Mouse (Mus musculus): ENCODE data around the gene Myo7a. TPM values are rescaled to one million over a fixed set of nuclear protein-coding genes. Genes with fewer than 3 reads are reported as not detected.
A peak's percentile ranks its signal among the peaks of the same experiment; 100 is the strongest.

The Myo7a gene
- polyA plus RNA-seq, 1 experiment from 2014 or later = 12.9 TPM

GRCm38 (mm10) chr7:98141206-98141605 lies 21.9 kb upstream of the Myo7a start:
- H3K36me3 ChIP-seq = no peaks in the 10 kb centered on the region
- H3K27ac ChIP-seq = no peak overlapping the region
- no peaks in the 10 kb centered on the region for H3K9me3 ChIP-seq
- H3K4me3 ChIP-seq = no peak overlapping the region
- no peaks in the 10 kb centered on the region for H3K4me1 ChIP-seq
- no peak for ATAC-seq (ENCODE audit: borderline replicate concordance, extremely low read depth, low FRiP score, low TSS enrichment)
- H3K27me3 ChIP-seq = no peaks in the 10 kb centered on the region
- H3K4me2 ChIP-seq = no peak overlapping the region
- 52% methylated on average over 3 of the region's 3 CpGs for WGBS
- no peak overlapping the region for H3K9ac ChIP-seq

- H3K4me3 ChIP-seq = no peak overlapping the region
- H3K27me3 ChIP-seq = no peaks in the 10 kb centered on the region
- no peak overlapping the region for H3K4me2 ChIP-seq
- H3K4me1 ChIP-seq = no peaks in the 10 kb centered on the region
- WGBS = 27% methylated on average over 2 of the region's 2 CpGs
- ATAC-seq (ENCODE audit: borderline replicate concordance, extremely low read depth, low FRiP score, low TSS enrichment) = no peak
- no peak overlapping the region for H3K9ac ChIP-seq
- H3K36me3 ChIP-seq = no peaks in the 10 kb centered on the region
- no peaks in the 10 kb centered on the region for H3K9me3 ChIP-seq
- H3K27ac ChIP-seq = no peak overlapping the region
Measured at GRCm38 (mm10) chr7:98140597-98140996, 21.3 kb upstream of the Myo7a start.

DNA sequence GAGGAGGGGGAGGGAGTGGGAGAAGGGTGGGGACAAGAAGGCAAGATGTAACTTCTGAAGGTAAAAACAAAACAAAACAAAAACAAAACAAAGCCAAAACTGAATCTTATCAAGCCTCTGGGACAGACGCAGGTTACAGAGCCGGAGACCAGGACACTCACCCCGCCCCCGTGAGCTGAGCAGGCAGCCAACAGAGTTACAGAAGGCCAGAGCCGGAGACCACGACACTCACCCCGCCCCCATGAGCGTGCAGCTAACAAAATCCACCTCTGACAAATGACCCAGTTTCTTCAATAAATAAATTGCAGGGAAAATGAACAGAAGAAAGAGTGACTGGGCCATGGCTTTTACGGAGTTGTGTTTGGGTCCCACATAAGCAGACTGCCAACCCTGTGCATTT lies 19.9 kb upstream of the Myo7a start:
- no peaks in the 10 kb centered on the region for H3K27me3 ChIP-seq
- no peaks in the 10 kb centered on the region for H3K36me3 ChIP-seq
- WGBS = 16% methylated on average over 9 of the region's 9 CpGs
- ATAC-seq (ENCODE audit: borderline replicate concordance, extremely low read depth, low FRiP score, low TSS enrichment) = no peak
- no peaks in the 10 kb centered on the region for H3K4me1 ChIP-seq
- H3K4me2 ChIP-seq = no peak overlapping the region
- no peak overlapping the region for H3K9ac ChIP-seq
- no peak overlapping the region for H3K4me3 ChIP-seq
- no peak overlapping the region for H3K27ac ChIP-seq
- H3K9me3 ChIP-seq = no peaks in the 10 kb centered on the region

DNA sequence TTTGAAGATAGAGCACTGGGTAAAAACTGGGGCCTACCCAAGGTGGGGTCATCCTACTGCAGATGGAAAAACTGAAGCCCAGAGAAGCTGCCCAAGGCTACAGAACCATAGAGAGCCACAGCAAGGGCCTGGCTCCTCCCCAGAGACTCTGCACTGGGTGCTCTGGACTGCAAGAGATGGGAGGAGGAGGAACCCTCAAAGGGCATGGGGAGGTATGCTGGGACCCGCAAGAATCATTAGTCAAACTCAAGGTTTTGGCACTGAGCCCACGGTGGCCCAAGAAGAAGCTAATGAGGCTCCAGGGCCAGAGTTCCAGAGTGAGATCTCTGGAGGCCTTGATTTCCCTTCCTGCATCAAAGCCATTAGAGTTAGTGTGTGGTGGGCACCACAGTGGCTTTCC lies 18.7 kb upstream of the Myo7a start:
- Histone ChIP-seq H3K36me3 (no peaks in the 10 kb centered on the region), H3K27me3 (no peaks in the 10 kb centered on the region), H3K27ac (no peak overlapping the region), H3K4me3 (no peak overlapping the region), H3K9ac (no peak overlapping the region), H3K4me1 (no peaks in the 10 kb centered on the region), H3K4me2 (no peak overlapping the region), H3K9me3 (no peaks in the 10 kb centered on the region)
- no peak for ATAC-seq (ENCODE audit: borderline replicate concordance, extremely low read depth, low FRiP score, low TSS enrichment)
- WGBS = 19% methylated on average over 2 of the region's 2 CpGs

DNA sequence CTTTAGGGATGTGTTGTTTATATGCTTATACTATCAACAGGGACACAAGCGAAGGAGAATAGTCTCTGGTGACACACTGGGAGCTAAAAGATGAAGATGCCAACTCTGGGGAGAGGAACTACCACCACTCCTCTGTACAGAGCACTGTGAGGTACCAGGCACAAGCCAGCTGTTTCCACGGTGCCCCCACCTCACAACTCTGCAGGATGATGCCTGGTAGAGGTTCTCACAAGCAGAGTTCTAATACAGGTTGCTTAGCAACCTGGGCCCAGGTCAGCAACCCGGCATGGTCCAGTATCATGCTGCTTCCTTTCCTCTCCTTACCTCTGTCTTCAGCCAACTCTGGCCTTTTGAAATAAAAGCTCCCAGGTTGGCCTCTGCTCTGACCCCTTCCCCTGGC lies 18.3 kb upstream of the Myo7a start:
- no peaks in the 10 kb centered on the region for H3K27me3 ChIP-seq
- ATAC-seq (ENCODE audit: borderline replicate concordance, extremely low read depth, low FRiP score, low TSS enrichment) = no peak; the same call in 1 of the 2 replicates
- H3K4me2 ChIP-seq = no peak overlapping the region
- WGBS = 40% methylated on average over 3 of the region's 3 CpGs
- H3K4me1 ChIP-seq = no peaks in the 10 kb centered on the region
- H3K9me3 ChIP-seq = no peaks in the 10 kb centered on the region
- H3K36me3 ChIP-seq = no peaks in the 10 kb centered on the region
- no peak overlapping the region for H3K4me3 ChIP-seq
- no peak overlapping the region for H3K27ac ChIP-seq
- no peak overlapping the region for H3K9ac ChIP-seq

DNA sequence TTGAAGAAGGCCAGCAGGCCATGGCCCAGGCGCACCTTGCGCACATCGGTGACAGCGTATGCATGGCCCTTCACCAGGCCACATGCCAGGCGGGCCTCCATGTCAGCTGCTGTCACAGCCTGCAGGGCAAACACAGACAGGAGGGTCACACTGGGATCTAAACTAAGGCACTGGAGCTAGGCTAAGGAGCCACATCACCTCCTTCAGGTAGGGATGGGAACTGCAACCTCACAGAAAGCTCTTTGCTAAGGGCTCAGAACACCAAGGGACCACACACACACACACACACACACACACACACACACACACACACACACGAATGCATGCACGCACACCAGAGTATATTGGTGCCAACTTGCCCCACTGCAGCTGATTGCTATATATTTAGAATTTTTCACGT lies 12.4 kb upstream of the Myo7a start:
- Histone ChIP-seq H3K4me3 (no peak overlapping the region), H3K36me3 (no peaks in the 10 kb centered on the region), H3K27ac (no peak overlapping the region), H3K27me3 (no peaks in the 10 kb centered on the region), H3K9ac (no peak overlapping the region), H3K4me1 (no peaks in the 10 kb centered on the region), H3K4me2 (no peak overlapping the region), H3K9me3 (no peaks in the 10 kb centered on the region)
- 86% methylated on average over 8 of the region's 8 CpGs for WGBS
- no peak for ATAC-seq (ENCODE audit: borderline replicate concordance, extremely low read depth, low FRiP score, low TSS enrichment)

- Histone ChIP-seq H3K4me3 (no peak overlapping the region), H3K4me1 (peaks cover 2% of the 10 kb centered on the region), H3K9ac (no peak overlapping the region), H3K27me3 (no peaks in the 10 kb centered on the region), H3K4me2 (no peak overlapping the region), H3K27ac (no peak overlapping the region), H3K9me3 (no peaks in the 10 kb centered on the region), H3K36me3 (no peaks in the 10 kb centered on the region)
- no peak for ATAC-seq (ENCODE audit: borderline replicate concordance, extremely low read depth, low FRiP score, low TSS enrichment)
- WGBS = 37% methylated on average over 5 of the region's 5 CpGs
Measured at GRCm38 (mm10) chr7:98125473-98125872, 6.1 kb upstream of the Myo7a start.

DNA sequence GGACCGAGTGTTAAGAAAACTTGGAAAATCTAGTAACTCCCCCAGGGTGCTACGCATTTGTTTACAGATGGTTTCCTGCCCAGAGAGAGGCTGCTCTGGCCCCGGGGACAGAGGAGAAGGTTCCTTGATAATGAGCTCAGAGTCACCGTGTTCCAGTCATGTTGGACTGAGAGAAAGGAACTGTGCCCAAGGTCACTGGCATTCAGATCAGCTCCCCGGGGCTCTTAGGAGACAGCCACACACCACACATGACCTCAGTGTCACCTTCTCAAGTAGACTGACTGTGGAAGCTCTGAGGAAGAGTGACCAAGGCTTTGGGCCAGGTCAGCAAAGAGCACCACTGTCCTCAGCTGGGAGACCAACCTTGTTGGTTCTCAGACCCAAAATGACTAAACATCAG lies 5.4 kb upstream of the Myo7a start:
- ATAC-seq (ENCODE audit: borderline replicate concordance, extremely low read depth, low FRiP score, low TSS enrichment) = no peak
- H3K27ac ChIP-seq = no peak overlapping the region
- H3K4me2 ChIP-seq = no peak overlapping the region
- H3K36me3 ChIP-seq = no peaks in the 10 kb centered on the region
- H3K4me3 ChIP-seq = no peak overlapping the region
- peaks cover 4% of the 10 kb centered on the region for H3K4me1 ChIP-seq
- no peaks in the 10 kb centered on the region for H3K27me3 ChIP-seq
- no peak overlapping the region for H3K9ac ChIP-seq
- WGBS = 23% methylated on average over 5 of the region's 5 CpGs
- H3K9me3 ChIP-seq = no peaks in the 10 kb centered on the region

DNA sequence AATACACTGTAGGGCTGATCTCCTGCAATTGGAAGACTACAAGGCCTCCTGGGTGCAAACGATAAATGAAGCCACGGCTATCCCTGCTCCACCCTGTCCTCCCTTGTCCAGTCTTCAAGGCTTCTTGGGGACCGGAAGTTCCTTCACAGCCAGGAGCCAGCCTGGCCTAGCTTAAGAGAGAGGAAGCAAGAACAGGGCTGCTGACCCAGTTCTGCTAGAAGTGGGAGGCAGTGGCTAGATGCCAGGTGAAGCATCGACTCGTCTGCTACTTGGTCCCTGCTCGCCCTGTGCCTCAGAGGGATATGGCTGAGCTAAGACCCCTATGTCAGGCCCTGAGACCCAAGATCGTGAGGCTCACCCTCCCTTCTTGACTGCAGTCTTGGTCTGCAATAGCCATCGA lies 2.3 kb upstream of the Myo7a start:
- Histone ChIP-seq H3K9ac (no peak overlapping the region), H3K27me3 (no peaks in the 10 kb centered on the region), H3K9me3 (no peaks in the 10 kb centered on the region), H3K4me2 (no peak overlapping the region), H3K4me3 (no peak overlapping the region), H3K4me1 (peaks cover 17% of the 10 kb centered on the region), H3K36me3 (no peaks in the 10 kb centered on the region), H3K27ac (no peak overlapping the region)
- ATAC-seq (ENCODE audit: borderline replicate concordance, extremely low read depth, low FRiP score, low TSS enrichment) = no peak
- 70% methylated on average over 8 of the region's 8 CpGs for WGBS

DNA sequence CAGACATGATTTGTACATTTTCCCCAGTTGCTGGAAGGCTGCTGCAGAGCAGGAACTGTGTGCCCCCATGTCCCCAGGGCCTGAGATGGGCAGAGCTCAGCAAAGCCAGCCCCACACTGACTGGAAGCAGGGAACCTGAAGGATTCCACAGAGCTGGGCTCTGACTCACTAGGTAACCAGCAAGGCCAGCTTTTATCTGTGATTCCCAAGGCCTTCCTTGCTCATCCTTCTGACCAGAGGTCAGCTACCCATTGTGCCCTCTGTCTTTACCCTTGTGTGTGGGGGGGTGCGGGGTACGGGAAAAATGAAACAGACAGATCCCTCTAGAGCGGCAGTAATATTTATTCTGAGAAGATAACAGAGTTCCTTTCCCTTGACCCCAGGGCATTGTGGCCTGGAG lies 1.9 kb upstream of the Myo7a start:
- peaks cover 20% of the 10 kb centered on the region for H3K4me1 ChIP-seq
- no peak overlapping the region for H3K9ac ChIP-seq
- H3K4me3 ChIP-seq = no peak overlapping the region
- no peak for ATAC-seq (ENCODE audit: borderline replicate concordance, extremely low read depth, low FRiP score, low TSS enrichment)
- H3K9me3 ChIP-seq = no peaks in the 10 kb centered on the region
- no peak overlapping the region for H3K4me2 ChIP-seq
- H3K27ac ChIP-seq = no peak overlapping the region
- WGBS = 47% methylated on average over 3 of the region's 3 CpGs
- H3K36me3 ChIP-seq = no peaks in the 10 kb centered on the region
- no peaks in the 10 kb centered on the region for H3K27me3 ChIP-seq

- 10% methylated on average over 7 of the region's 7 CpGs for WGBS
- H3K36me3 ChIP-seq = no peaks in the 10 kb centered on the region
- peak overlapping the region; percentile 20; the same call in 1 of the 2 replicates for H3K4me3 ChIP-seq
- H3K4me2 ChIP-seq = peak overlapping the region; percentile 52
- peak overlapping the region; percentile 34; the same call in 1 of the 2 replicates for H3K9ac ChIP-seq
- H3K27me3 ChIP-seq = no peaks in the 10 kb centered on the region
- no peaks in the 10 kb centered on the region for H3K9me3 ChIP-seq
- H3K27ac ChIP-seq = no peak overlapping the region
- peaks cover 20% of the 10 kb centered on the region for H3K4me1 ChIP-seq
- peak; percentile 37; the same call in 1 of the 2 replicates for ATAC-seq (ENCODE audit: borderline replicate concordance, extremely low read depth, low FRiP score, low TSS enrichment)
Measured at GRCm38 (mm10) chr7:98120325-98120724, 1.0 kb upstream of the Myo7a start.

GRCm38 (mm10) chr7:98119961-98120232 lies 573 bp upstream of the Myo7a start:
- ATAC-seq (ENCODE audit: borderline replicate concordance, extremely low read depth, low FRiP score, low TSS enrichment) = 0 out of 2 replicates have a peak, but pooled peaks have one; percentile 11
- no peak overlapping the region for H3K27ac ChIP-seq
- H3K36me3 ChIP-seq = no peaks in the 10 kb centered on the region
- WGBS = 78% methylated on average over 2 of the region's 2 CpGs
- no peaks in the 10 kb centered on the region for H3K27me3 ChIP-seq
- H3K4me1 ChIP-seq = peaks cover 20% of the 10 kb centered on the region
- H3K4me3 ChIP-seq = no peak overlapping the region
- H3K9ac ChIP-seq = no peak overlapping the region
- no peaks in the 10 kb centered on the region for H3K9me3 ChIP-seq
- H3K4me2 ChIP-seq = peak overlapping the region; percentile 52; the same call in 1 of the 2 replicates

GRCm38 (mm10) chr7:98117012-98117660 lies 2.2 kb downstream of the Myo7a start:
- 27% methylated on average over 11 of the region's 11 CpGs for WGBS
- Histone ChIP-seq H3K9me3 (no peaks in the 10 kb centered on the region), H3K36me3 (no peaks in the 10 kb centered on the region), H3K9ac (no peak overlapping the region; the same call in 1 of the 2 replicates), H3K4me2 (no peak overlapping the region), H3K27me3 (peaks cover 8% of the 10 kb centered on the region), H3K27ac (no peak overlapping the region), H3K4me1 (peaks cover 20% of the 10 kb centered on the region), H3K4me3 (no peak overlapping the region)
- peak; percentile 53; the same call in 1 of the 2 replicates for ATAC-seq (ENCODE audit: borderline replicate concordance, extremely low read depth, low FRiP score, low TSS enrichment)

All from lung, embryonic 15.5 days (tissue).